Mouse (Mus musculus) limb, embryonic 14.5 days (tissue): Measurements from ENCODE around the gene Zbtb4. TPM values are rescaled to one million over a fixed set of nuclear protein-coding genes. Genes with fewer than 3 reads are reported as not detected.

Source experiments
- ATAC-seq: fragments of 200-750 bp; cut with Nextera tagmentation; 2 replicates; pipeline ENCODE4 v1.8.0; 2017; ENCODE audit warnings: low read depth, moderate number of reproducible peaks, moderate TSS enrichment; ENCODE audit not compliant: low FRiP score
- DNase-seq: peaks from one replicate; pipeline ENCODE4 v3.0.0-alpha.2; 2015; ENCODE audit warnings: low spot score
- H3K27ac ChIP-seq: fragments of 300-500 bp; sonication (generic); replicated peaks from 2 replicates; pipeline ENCODE4 v1.5.1; 2014; ENCODE audit warnings: low read depth, mild to moderate bottlenecking, low read length, moderate library complexity, mixed read lengths
- H3K27me3 ChIP-seq: fragments of 300-500 bp; sonication (generic); 2 replicates; pipeline ENCODE4 v1.6.1; 2014; ENCODE audit warnings: low read length, mixed read lengths; ENCODE audit not compliant: control insufficient read depth, insufficient read depth
- H3K36me3 ChIP-seq: fragments of 300-500 bp; sonication (generic); 2 replicates; pipeline ENCODE4 v1.6.1; 2014; ENCODE audit warnings: mild to moderate bottlenecking, low read length, moderate library complexity, mixed read lengths; ENCODE audit not compliant: control insufficient read depth, insufficient read depth
- H3K4me1 ChIP-seq: fragments of 300-500 bp; sonication (generic); 2 replicates; pipeline ENCODE4 v1.6.1; 2014; ENCODE audit warnings: antibody characterized with exemption, low read length, mixed read lengths; ENCODE audit not compliant: control insufficient read depth, insufficient read depth
- H3K4me2 ChIP-seq: fragments of 300-500 bp; sonication (generic); replicated peaks from 2 replicates; pipeline ENCODE4 v1.6.1; 2014; ENCODE audit warnings: low read depth, mild to moderate bottlenecking, low read length, moderate library complexity; ENCODE audit not compliant: severe bottlenecking
- H3K4me3 ChIP-seq: fragments of 300-500 bp; sonication (generic); replicated peaks from 2 replicates; pipeline ENCODE4 v1.5.1; 2014; ENCODE audit warnings: low read length
- H3K9ac ChIP-seq: fragments of 300-500 bp; sonication (generic); 2 replicates; pipeline ENCODE4 v1.6.1; 2014; ENCODE audit warnings: mild to moderate bottlenecking, low read depth, low read length, moderate library complexity; ENCODE audit not compliant: severe bottlenecking
- H3K9me3 ChIP-seq: fragments of 300-500 bp; sonication (generic); 2 replicates; pipeline ENCODE4 v1.6.1; 2016; ENCODE audit warnings: low read length; ENCODE audit not compliant: control insufficient read depth
- POLR2A ChIP-seq: fragments of 200-500 bp; IDR thresholded peaks from 2 replicates; pipeline ENCODE4 v1.8.0; 2012; ENCODE audit warnings: inconsistent platforms, mild to moderate bottlenecking, moderate library complexity, borderline replicate concordance; ENCODE audit not compliant: insufficient read depth, insufficient read length; ENCODE audit errors: extremely low read depth
- WGBS: fragments of 180-500 bp; shearing (Covaris S2); extraction: QIAGEN DNeasy Blood & Tissue Kit; methylation state at CpG from one replicate; pipeline ENCODE4 v1.1.7; 2014; 5-methylcytosine and 5-hydroxymethylcytosine counted together
- polyA plus RNA-seq, 2 experiments: library from polyadenylated mRNA; depleted of rRNA in 1 of 2; stranded (reverse) in 1 of 2; unstranded in 1 of 2; fragments of >200 nt; fragmentation: Nextera tagmentation in 1 of 2; extraction: Ambion mirVana in 1 of 2; gene quantifications; 2 replicates each; pipeline versions ENCODE4 v1.2.1 to v1.2.3; 2012 to 2014

The Zbtb4 gene
- polyA plus RNA-seq, 2 experiments, result 4.1 to 12.8 TPM

GRCm38 (mm10) chr11:69763551-69763950, 2.2 kb upstream of the Zbtb4 start:
- Histone ChIP-seq H3K36me3 (no peaks in the 10 kb centered on the region), H3K27ac (no peak overlapping the region), H3K9ac (no peak overlapping the region), H3K4me3 (no peak overlapping the region), H3K9me3 (no peaks in the 10 kb centered on the region), H3K4me2 (no peak overlapping the region), H3K27me3 (no peaks in the 10 kb centered on the region), H3K4me1 (peaks cover 35% of the 10 kb centered on the region)
- no peak for TF ChIP-seq POLR2A
- WGBS, result 73% methylated on average over 7 of the region's 7 CpGs
- ATAC-seq (no peak), DNase-seq (no peak)

- ATAC-seq, result peak; percentile 55; the same call in 1 of the 2 replicates
These were observed 456 bp downstream of the Zbtb4 start for GRCm38 (mm10) chr11:69766126-69766609.

GRCm38 (mm10) chr11:69766872-69767624, 1.3 kb downstream of the Zbtb4 start:
- TF ChIP-seq POLR2A, result no peak
- Histone ChIP-seq H3K27ac (peak overlapping the region; percentile 93; the same call in 1 of the 2 replicates), H3K9ac (peak overlapping the region; percentile 94), H3K4me2 (peak overlapping the region; percentile 81), H3K4me3 (peak overlapping the region; percentile 92), H3K36me3 (0 out of 2 replicates have a peak, but pooled peaks cover 4% of the 10 kb centered on the region), H3K27me3 (no peaks in the 10 kb centered on the region), H3K9me3 (no peaks in the 10 kb centered on the region), H3K4me1 (peaks cover 24% of the 10 kb centered on the region)
- DNase-seq (no peak), ATAC-seq (no peak)
- 49% methylated on average over 13 of the region's 13 CpGs for WGBS

More at GRCm38 (mm10) chr11:69766126-69766609, 456 bp downstream of the Zbtb4 start:
- H3K27ac ChIP-seq, result peak overlapping the region; percentile 93
- H3K9me3 ChIP-seq, result no peaks in the 10 kb centered on the region
- H3K4me3 ChIP-seq, result peak overlapping the region; percentile 92
- H3K4me2 ChIP-seq, result peak overlapping the region; percentile 81
- no peaks in the 10 kb centered on the region for H3K27me3 ChIP-seq
- H3K9ac ChIP-seq, result peak overlapping the region; percentile 94
- H3K4me1 ChIP-seq, result peaks cover 24% of the 10 kb centered on the region
- peak; percentile 62 for DNase-seq
- TF ChIP-seq POLR2A, result 0 out of 2 replicates have a peak, but pooled peaks have one; percentile 10
- WGBS, result 2% methylated on average over 26 of the region's 37 CpGs
- 0 out of 2 replicates have a peak, but pooled peaks cover 4% of the 10 kb centered on the region for H3K36me3 ChIP-seq

- Histone ChIP-seq H3K4me2 (peak overlapping the region; percentile 81), H3K4me1 (peaks cover 24% of the 10 kb centered on the region), H3K27ac (no peak overlapping the region), H3K9ac (no peak overlapping the region; the same call in 1 of the 2 replicates), H3K9me3 (no peaks in the 10 kb centered on the region), H3K36me3 (0 out of 2 replicates have a peak, but pooled peaks cover 4% of the 10 kb centered on the region), H3K4me3 (peak overlapping the region; percentile 92; the same call in 1 of the 2 replicates), H3K27me3 (no peaks in the 10 kb centered on the region)
- WGBS, result 60% methylated on average over 4 of the region's 4 CpGs
- DNase-seq, result no peak
- no peak for TF ChIP-seq POLR2A
- no peak for ATAC-seq
These were observed 1.9 kb downstream of the Zbtb4 start for GRCm38 (mm10) chr11:69767625-69767909.

- no peaks in the 10 kb centered on the region for H3K27me3 ChIP-seq
- DNase-seq, result no peak
- H3K4me1 ChIP-seq, result peaks cover 6% of the 10 kb centered on the region
- no peak overlapping the region for H3K27ac ChIP-seq
- no peak overlapping the region for H3K4me2 ChIP-seq
- 66% methylated on average over 5 of the region's 5 CpGs for WGBS
- no peak overlapping the region for H3K9ac ChIP-seq
- H3K4me3 ChIP-seq, result no peak overlapping the region
- H3K36me3 ChIP-seq, result peaks cover 32% of the 10 kb centered on the region
- H3K9me3 ChIP-seq, result no peaks in the 10 kb centered on the region
- TF ChIP-seq POLR2A, result no peak
- no peak for ATAC-seq
These were observed 9.2 kb downstream of the Zbtb4 start for GRCm38 (mm10) chr11:69774961-69775360.
